Mouse (Mus musculus): ENCODE data around the gene 1700016C15Rik. TPM values are rescaled to one million over a fixed set of nuclear protein-coding genes. Genes with fewer than 3 reads are reported as not detected.
A peak's percentile ranks its signal among the peaks of the same experiment; 100 is the strongest.

1700016C15Rik gene
- polyA plus RNA-seq, 1 experiment, result not detected

DNA sequence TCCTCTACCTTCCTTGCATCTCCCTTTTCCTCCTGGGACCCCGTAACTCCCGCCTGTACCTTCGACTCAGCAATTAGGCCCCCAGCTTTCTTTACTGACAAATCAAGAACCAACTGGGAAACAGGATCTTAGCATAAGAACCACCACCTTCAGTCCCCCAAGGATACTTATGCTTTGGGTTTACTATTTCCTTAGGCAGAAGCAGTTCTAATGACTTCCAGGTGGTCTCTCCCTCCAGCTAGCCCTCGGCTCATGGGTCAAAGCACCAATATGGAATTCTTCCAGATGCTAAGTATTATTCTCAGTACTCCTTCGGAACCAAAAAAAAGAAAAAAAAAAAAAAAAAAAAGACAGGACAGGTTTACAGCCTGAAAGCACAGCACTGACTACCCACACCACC, 27.6 kb downstream of the 1700016C15Rik start:
- no peaks in the 10 kb centered on the region for H3K79me2 ChIP-seq (ENCODE audit: control insufficient read depth, insufficient read depth)
- H3K79me3 ChIP-seq (ENCODE audit: low read depth), result no peaks in the 10 kb centered on the region
- TF ChIP-seq FOSL1 (IDR thresholded peaks at IDR 0.05; ENCODE audit: insufficient read depth, low read length, poor library complexity, severe bottlenecking) (no peak), MAX (IDR thresholded peaks at IDR 0.05) (no peak), MYOG (IDR thresholded peaks at IDR 0.05; ENCODE audit: control insufficient read depth, extremely low read depth, insufficient read length) (no peak), MYOD1 (IDR thresholded peaks at IDR 0.05; ENCODE audit: control insufficient read depth, insufficient read length, low read depth) (no peak), USF1 (IDR thresholded peaks at IDR 0.05; ENCODE audit: low read depth) (no peak), CEBPB (IDR thresholded peaks at IDR 0.05; ENCODE audit: low read depth) (no peak), CTCF (IDR thresholded peaks at IDR 0.05; ENCODE audit: control insufficient read depth, insufficient read depth, insufficient read length) (no peak)
- H3ac ChIP-seq (ENCODE audit: control insufficient read depth, insufficient read length, low read depth), result no peak overlapping the region
- peaks cover 16% of the 10 kb centered on the region for H3K36me3 ChIP-seq (ENCODE audit: control insufficient read depth, insufficient read depth)
- H3K4me3 ChIP-seq (ENCODE audit: insufficient read depth, poor library complexity, severe bottlenecking), result no peak overlapping the region
- no peaks in the 10 kb centered on the region for H3K27me3 ChIP-seq (ENCODE audit: control insufficient read depth, insufficient read depth, insufficient read length)

DNA sequence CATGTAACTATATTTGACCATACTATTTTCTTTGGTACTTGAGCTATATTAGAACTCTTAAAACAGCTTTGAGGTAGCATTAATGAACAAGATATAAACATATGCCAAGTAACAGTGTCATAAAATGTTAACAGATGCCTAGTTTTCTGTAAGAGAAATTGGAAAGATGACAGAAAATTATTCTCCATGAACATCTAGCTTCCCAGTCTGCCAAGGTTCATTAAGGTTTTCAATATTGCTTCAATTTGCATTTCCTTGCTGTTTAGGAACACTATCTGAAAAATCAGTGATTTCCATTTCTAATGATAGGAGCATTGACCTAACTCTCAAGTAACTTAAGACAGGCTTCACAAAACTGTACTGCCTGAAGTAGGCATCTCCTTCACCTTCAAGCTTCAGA, 39.3 kb downstream of the 1700016C15Rik start:
- peaks cover 97% of the 10 kb centered on the region for H3K36me3 ChIP-seq (ENCODE audit: control insufficient read depth, insufficient read depth)

DNA sequence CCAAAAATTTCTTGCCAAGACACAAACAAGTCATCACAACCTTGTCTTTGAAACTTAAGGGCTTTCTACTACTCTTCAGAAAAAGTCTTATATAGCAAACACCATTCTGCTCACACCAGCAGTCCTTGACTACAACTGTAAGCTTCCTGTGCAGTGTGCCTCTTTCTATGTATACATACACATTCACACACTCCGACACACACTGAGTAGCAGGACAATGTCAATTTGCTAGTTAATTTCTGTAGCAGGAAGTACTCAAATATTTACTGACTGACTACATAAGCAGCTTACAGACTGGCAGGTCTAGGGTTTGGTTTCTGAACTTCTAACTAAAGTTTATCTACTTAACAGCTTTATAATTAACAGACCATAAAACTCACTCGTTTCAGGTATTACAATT, 47.8 kb downstream of the 1700016C15Rik start:
- H3K79me3 ChIP-seq (ENCODE audit: low read depth), result peaks cover 12% of the 10 kb centered on the region
- peaks cover 35% of the 10 kb centered on the region for H3K79me2 ChIP-seq (ENCODE audit: control insufficient read depth, insufficient read depth)
- H3K36me3 ChIP-seq (ENCODE audit: control insufficient read depth, insufficient read depth), result peaks cover 87% of the 10 kb centered on the region
- no peak overlapping the region for H3ac ChIP-seq (ENCODE audit: control insufficient read depth, insufficient read length, low read depth)
- TF ChIP-seq FOSL1 (IDR thresholded peaks at IDR 0.05; ENCODE audit: insufficient read depth, low read length, poor library complexity, severe bottlenecking) (no peak), CTCF (IDR thresholded peaks at IDR 0.05; ENCODE audit: control insufficient read depth, insufficient read depth, insufficient read length) (no peak), MYOD1 (IDR thresholded peaks at IDR 0.05; ENCODE audit: control insufficient read depth, insufficient read length, low read depth) (no peak), MAX (IDR thresholded peaks at IDR 0.05) (no peak), USF1 (IDR thresholded peaks at IDR 0.05; ENCODE audit: low read depth) (no peak), CEBPB (IDR thresholded peaks at IDR 0.05; ENCODE audit: low read depth) (no peak), MYOG (IDR thresholded peaks at IDR 0.05; ENCODE audit: control insufficient read depth, extremely low read depth, insufficient read length) (no peak)
- no peak overlapping the region for H3K4me3 ChIP-seq (ENCODE audit: insufficient read depth, poor library complexity, severe bottlenecking)
- no peaks in the 10 kb centered on the region for H3K27me3 ChIP-seq (ENCODE audit: control insufficient read depth, insufficient read depth, insufficient read length)

More for the DNA sequence above, 39.3 kb downstream of the 1700016C15Rik start:
- H3K79me3 ChIP-seq (ENCODE audit: low read depth), result no peaks in the 10 kb centered on the region
- no peak overlapping the region for H3ac ChIP-seq (ENCODE audit: control insufficient read depth, insufficient read length, low read depth)
- H3K27me3 ChIP-seq (ENCODE audit: control insufficient read depth, insufficient read depth, insufficient read length), result no peaks in the 10 kb centered on the region
- no peak for TF ChIP-seq USF1 (IDR thresholded peaks at IDR 0.05; ENCODE audit: low read depth)
- no peak for TF ChIP-seq MYOG (IDR thresholded peaks at IDR 0.05; ENCODE audit: control insufficient read depth, extremely low read depth, insufficient read length)
- no peak for TF ChIP-seq CTCF (IDR thresholded peaks at IDR 0.05; ENCODE audit: control insufficient read depth, insufficient read depth, insufficient read length)
- no peak for TF ChIP-seq MAX (IDR thresholded peaks at IDR 0.05)
- no peak for TF ChIP-seq MYOD1 (IDR thresholded peaks at IDR 0.05; ENCODE audit: control insufficient read depth, insufficient read length, low read depth)
- TF ChIP-seq FOSL1 (IDR thresholded peaks at IDR 0.05; ENCODE audit: insufficient read depth, low read length, poor library complexity, severe bottlenecking), result no peak
- no peak for TF ChIP-seq CEBPB (IDR thresholded peaks at IDR 0.05; ENCODE audit: low read depth)
- no peak overlapping the region for H3K4me3 ChIP-seq (ENCODE audit: insufficient read depth, poor library complexity, severe bottlenecking)
- peaks cover 11% of the 10 kb centered on the region for H3K79me2 ChIP-seq (ENCODE audit: control insufficient read depth, insufficient read depth)

DNA sequence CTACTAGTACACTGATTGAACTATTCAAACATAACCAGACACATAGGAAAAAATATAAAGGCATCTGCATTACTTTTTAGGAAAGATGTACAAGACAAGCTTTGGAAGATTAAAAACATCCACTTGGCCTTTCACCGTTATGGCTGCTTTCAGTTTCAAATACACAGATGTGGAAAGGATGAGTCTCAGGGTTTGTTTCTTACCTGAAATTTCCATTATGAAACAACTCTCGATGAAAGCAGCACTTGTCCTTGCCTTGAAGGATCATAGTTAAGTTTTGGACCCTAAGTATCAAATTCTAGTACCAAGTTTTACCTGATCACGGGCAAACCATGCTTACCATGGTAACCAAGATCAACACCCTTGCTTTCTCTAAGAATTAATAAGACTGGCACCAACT, 63.2 kb downstream of the 1700016C15Rik start:
- TF ChIP-seq FOSL1 (IDR thresholded peaks at IDR 0.05; ENCODE audit: insufficient read depth, low read length, poor library complexity, severe bottlenecking) (no peak), CTCF (IDR thresholded peaks at IDR 0.05; ENCODE audit: control insufficient read depth, insufficient read depth, insufficient read length) (no peak)
- peaks cover 84% of the 10 kb centered on the region for H3K79me2 ChIP-seq (ENCODE audit: control insufficient read depth, insufficient read depth)

DNA sequence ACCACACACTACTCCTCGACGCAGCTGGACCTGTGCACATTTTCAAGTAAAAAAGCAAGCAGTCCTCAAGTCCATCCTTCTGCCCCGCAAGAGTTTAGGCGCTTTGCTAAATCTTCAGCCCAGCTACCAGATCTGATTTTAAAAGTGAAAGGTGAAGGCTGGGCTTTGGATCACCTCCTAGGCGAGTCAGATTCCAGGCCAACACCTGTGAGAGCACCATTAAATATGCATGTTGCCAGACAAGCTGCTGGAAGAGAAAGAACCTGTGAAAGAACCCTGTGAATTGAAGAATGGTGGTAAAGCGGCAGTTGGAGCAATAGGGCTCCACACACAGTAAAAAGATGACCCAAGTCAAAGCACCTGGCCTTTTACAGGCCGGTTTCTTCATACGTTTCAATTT, 65.3 kb downstream of the 1700016C15Rik start:
- TF ChIP-seq MYOG (IDR thresholded peaks at IDR 0.05; ENCODE audit: control insufficient read depth, extremely low read depth, insufficient read length), result no peak
- no peak for TF ChIP-seq USF1 (IDR thresholded peaks at IDR 0.05; ENCODE audit: low read depth)
- no peak for TF ChIP-seq FOSL1 (IDR thresholded peaks at IDR 0.05; ENCODE audit: insufficient read depth, low read length, poor library complexity, severe bottlenecking)
- TF ChIP-seq MAX (IDR thresholded peaks at IDR 0.05), result no peak
- no peak for TF ChIP-seq CEBPB (IDR thresholded peaks at IDR 0.05; ENCODE audit: low read depth)
- no peaks in the 10 kb centered on the region for H3K27me3 ChIP-seq (ENCODE audit: control insufficient read depth, insufficient read depth, insufficient read length)
- H3K4me3 ChIP-seq (ENCODE audit: insufficient read depth, poor library complexity, severe bottlenecking), result peak overlapping the region; percentile 88
- H3K36me3 ChIP-seq (ENCODE audit: control insufficient read depth, insufficient read depth), result peaks cover 14% of the 10 kb centered on the region
- H3K79me3 ChIP-seq (ENCODE audit: low read depth), result peaks cover 61% of the 10 kb centered on the region
- H3ac ChIP-seq (ENCODE audit: control insufficient read depth, insufficient read length, low read depth), result peak overlapping the region; percentile 74
- H3K79me2 ChIP-seq (ENCODE audit: control insufficient read depth, insufficient read depth), result peaks cover 64% of the 10 kb centered on the region

More for the DNA sequence above, 63.2 kb downstream of the 1700016C15Rik start:
- Histone ChIP-seq H3K27me3 (ENCODE audit: control insufficient read depth, insufficient read depth, insufficient read length) (no peaks in the 10 kb centered on the region), H3K79me3 (ENCODE audit: low read depth) (peaks cover 81% of the 10 kb centered on the region), H3K4me3 (ENCODE audit: insufficient read depth, poor library complexity, severe bottlenecking) (no peak overlapping the region), H3K36me3 (ENCODE audit: control insufficient read depth, insufficient read depth) (peaks cover 19% of the 10 kb centered on the region), H3ac (ENCODE audit: control insufficient read depth, insufficient read length, low read depth) (no peak overlapping the region)

DNA sequence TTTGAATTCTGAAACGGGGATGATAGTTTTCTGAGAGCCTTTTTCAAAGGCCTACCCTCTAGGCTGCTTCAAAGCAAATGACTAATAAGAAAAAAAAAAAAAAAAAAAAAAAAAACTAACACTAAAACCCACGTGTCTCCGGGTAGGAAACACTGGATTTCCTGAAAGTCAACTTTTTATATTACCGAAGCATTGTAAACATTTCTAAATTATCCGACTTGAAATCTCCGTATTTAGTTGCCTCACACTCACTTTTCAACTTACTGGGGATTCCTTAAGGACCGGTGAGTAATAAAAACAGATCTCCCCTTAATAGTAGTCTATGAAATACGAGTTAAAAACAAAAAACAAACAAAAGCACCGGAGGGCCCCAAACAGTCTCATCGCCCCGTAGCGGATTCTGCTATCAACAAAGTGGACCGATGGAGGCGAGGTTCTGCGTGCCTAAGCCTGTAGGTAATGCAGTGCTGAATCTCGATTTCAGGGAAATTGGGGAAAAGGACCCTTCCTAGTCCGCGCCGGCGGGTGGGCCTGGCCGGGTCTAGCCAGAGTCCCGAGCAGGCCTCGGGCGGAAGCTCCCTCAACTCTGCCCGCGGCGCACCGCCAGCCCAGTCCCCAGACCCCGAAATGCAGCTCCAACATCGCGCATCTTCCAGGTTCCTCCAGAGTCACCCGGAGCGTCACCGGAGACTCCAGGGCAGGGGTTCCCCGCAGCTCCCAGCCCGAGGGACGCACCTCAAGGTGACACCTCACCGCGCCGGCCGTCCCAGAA, 66.0 kb downstream of the 1700016C15Rik start:
- TF ChIP-seq MAX (IDR thresholded peaks at IDR 0.05) (no peak), FOSL1 (IDR thresholded peaks at IDR 0.05; ENCODE audit: insufficient read depth, low read length, poor library complexity, severe bottlenecking) (no peak), MYOD1 (IDR thresholded peaks at IDR 0.05; ENCODE audit: control insufficient read depth, insufficient read length, low read depth) (no peak), USF1 (IDR thresholded peaks at IDR 0.05; ENCODE audit: low read depth) (peak; percentile 18), MYOG (IDR thresholded peaks at IDR 0.05; ENCODE audit: control insufficient read depth, extremely low read depth, insufficient read length) (no peak), CTCF (IDR thresholded peaks at IDR 0.05; ENCODE audit: control insufficient read depth, insufficient read depth, insufficient read length) (no peak)
- H3K36me3 ChIP-seq (ENCODE audit: control insufficient read depth, insufficient read depth), result peaks cover 14% of the 10 kb centered on the region
- peaks cover 57% of the 10 kb centered on the region for H3K79me2 ChIP-seq (ENCODE audit: control insufficient read depth, insufficient read depth)
- peak overlapping the region; percentile 97 for H3ac ChIP-seq (ENCODE audit: control insufficient read depth, insufficient read length, low read depth)
- H3K4me3 ChIP-seq (ENCODE audit: insufficient read depth, poor library complexity, severe bottlenecking), result peak overlapping the region; percentile 88
- peaks cover 53% of the 10 kb centered on the region for H3K79me3 ChIP-seq (ENCODE audit: low read depth)
- H3K27me3 ChIP-seq (ENCODE audit: control insufficient read depth, insufficient read depth, insufficient read length), result no peaks in the 10 kb centered on the region

All from C2C12 (cell line).